Mouse (Mus musculus): Measurements from ENCODE around the gene Gm5615.

Gm5615 gene

GRCm38 (mm10) chr9:36541863-36542262, at the start of gene Gm5615:
Gene Gm5615, minus strand, starts transcription at chr9:36541963.
- DNase-seq (ENCODE audit: low spot score in 2 of 2): no peak

GRCm38 (mm10) chr9:36582535-36582934, 40.8 kb upstream of the Gm5615 start, which contains the start of gene Gm17689:
Gene Gm17689, minus strand, starts transcription at chr9:36582635.
- no peak for DNase-seq (ENCODE audit: low spot score in 2 of 2)

- DNase-seq (ENCODE audit: low spot score in 2 of 2): no peak
Measured at GRCm38 (mm10) chr9:36504211-36504610, 37.6 kb downstream of the Gm5615 start.

- DNase-seq (ENCODE audit: low spot score in 2 of 2): no peak
Measured at GRCm38 (mm10) chr9:36495824-36496223, 45.9 kb downstream of the Gm5615 start.

- DNase-seq (ENCODE audit: low spot score in 2 of 2): no peak
Measured at GRCm38 (mm10) chr9:36494501-36495220, 47.1 kb downstream of the Gm5615 start.
